Mouse (Mus musculus) testis, adult 2 months (tissue): ENCODE results near the gene A030005K14Rik.

Experiments
- CTCF ChIP-seq: fragments of 200-500 bp; IDR thresholded peaks from 2 replicates; pipeline ENCODE4 v1.5.1; 2012; ENCODE audit warnings: low read depth, mild to moderate bottlenecking, inconsistent platforms, low read length, moderate library complexity; ENCODE audit not compliant: control insufficient read depth, insufficient read depth, insufficient replicate concordance
- POLR2A ChIP-seq: fragments of 200-500 bp; IDR thresholded peaks from 2 replicates; pipeline ENCODE4 v1.6.1; 2012; ENCODE audit warnings: low read depth, mild to moderate bottlenecking, inconsistent platforms, low read length, moderate library complexity; ENCODE audit not compliant: control insufficient read depth

- TF ChIP-seq CTCF (no peak), POLR2A (no peak)
Measured at GRCm38 (mm10) chr1:83014477-83014876, 44.7 kb downstream of the A030005K14Rik start.
